Mouse (Mus musculus) thymus, adult 2 months (tissue): Measurements from ENCODE around the gene Inava.

ENCODE experiments used
- CTCF ChIP-seq: fragments of 200-500 bp; IDR thresholded peaks from 2 replicates; pipeline ENCODE4 v1.5.1; 2012; ENCODE audit warnings: mild to moderate bottlenecking, control low read depth, low read length, moderate library complexity, borderline replicate concordance; ENCODE audit not compliant: control insufficient read depth, poor library complexity, insufficient read depth; ENCODE audit errors: extremely low read depth
- POLR2A ChIP-seq: fragments of 200-500 bp; IDR thresholded peaks from 2 replicates; pipeline ENCODE4 v1.6.1; 2012; ENCODE audit warnings: mild to moderate bottlenecking, low read length, control low read depth, moderate library complexity; ENCODE audit not compliant: control insufficient read depth, poor library complexity, insufficient read depth; ENCODE audit errors: extremely low read depth

DNA sequence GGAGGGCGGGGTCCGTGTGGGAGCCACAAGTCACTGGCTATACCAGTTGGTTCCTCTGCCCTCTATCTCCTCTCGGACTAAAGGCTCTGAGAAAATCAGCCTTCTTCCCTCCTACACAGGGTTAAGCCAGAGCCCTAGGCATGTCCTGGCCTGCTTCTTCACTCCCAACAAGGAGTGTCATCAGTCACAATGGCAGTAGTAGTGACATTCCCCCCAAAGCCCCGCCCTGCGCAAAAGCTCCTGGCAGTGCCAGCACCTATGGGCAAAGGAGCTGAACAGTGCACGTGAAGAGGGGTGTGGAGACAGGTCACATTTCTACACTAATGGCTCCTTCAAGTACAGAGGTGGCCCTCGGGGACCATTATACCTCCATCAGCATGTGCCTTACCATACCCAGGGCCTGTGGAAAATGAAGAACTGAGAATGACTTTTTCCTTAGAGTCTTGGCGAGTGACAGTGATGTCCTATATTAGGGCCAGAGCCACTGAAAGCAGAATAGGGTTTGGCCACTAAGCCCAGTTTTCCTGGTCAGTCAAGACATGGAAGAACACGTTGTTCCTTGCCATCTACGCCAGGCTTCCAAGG, 10.2 kb downstream of the Inava start:
- TF ChIP-seq CTCF = no peak
- TF ChIP-seq POLR2A = no peak
